Mouse (Mus musculus) liver, embryonic 11.5 days (tissue): ENCODE measurements around the gene Zfp865. TPM values are rescaled to one million over a fixed set of nuclear protein-coding genes. Genes with fewer than 3 reads are reported as not detected.
A peak's percentile ranks its signal among the peaks of the same experiment; 100 is the strongest.

Source experiments
- ATAC-seq: fragments of 200-750 bp; cut with Nextera tagmentation; replicated peaks from 2 replicates; pipeline ENCODE4 v1.8.0; 2017; ENCODE audit warnings: moderate number of reproducible peaks, mild to moderate bottlenecking, moderate TSS enrichment, moderate library complexity; ENCODE audit not compliant: low FRiP score
- DNase-seq: peaks from one replicate; pipeline ENCODE4 v3.0.0-alpha.2; 2017; ENCODE audit warnings: low spot score
- H3K27ac ChIP-seq: fragments of 300-500 bp; sonication (generic); 2 replicates; pipeline ENCODE4 v1.5.1; 2014; ENCODE audit warnings: mild to moderate bottlenecking, low read depth, low read length, control low read depth
- H3K27me3 ChIP-seq: fragments of 300-500 bp; sonication (generic); replicated peaks from 2 replicates; pipeline ENCODE4 v1.6.1; 2014; ENCODE audit warnings: low read length, mixed read lengths; ENCODE audit not compliant: control insufficient read depth, insufficient read depth
- H3K36me3 ChIP-seq: fragments of 300-500 bp; sonication (generic); 2 replicates; pipeline ENCODE4 v1.6.1; 2014; ENCODE audit warnings: mild to moderate bottlenecking, low read length, moderate library complexity, mixed read lengths; ENCODE audit not compliant: control insufficient read depth, insufficient read depth
- H3K4me1 ChIP-seq: fragments of 300-500 bp; sonication (generic); replicated peaks from 2 replicates; pipeline ENCODE4 v1.6.1; 2014; ENCODE audit warnings: low read length, mixed read lengths; ENCODE audit not compliant: control insufficient read depth, insufficient read depth
- H3K4me2 ChIP-seq: fragments of 300-500 bp; sonication (generic); 2 replicates; pipeline ENCODE4 v1.6.1; 2014; ENCODE audit warnings: mild to moderate bottlenecking, control low read depth, moderate library complexity
- H3K4me3 ChIP-seq: fragments of 300-500 bp; sonication (generic); 2 replicates; pipeline ENCODE4 v1.5.1; 2014; ENCODE audit warnings: low read depth, low read length, control low read depth
- H3K9ac ChIP-seq: fragments of 300-500 bp; sonication (generic); 2 replicates; pipeline ENCODE4 v1.6.1; 2014; ENCODE audit warnings: low read depth, low read length, control low read depth
- H3K9me3 ChIP-seq: fragments of 300-500 bp; sonication (generic); 2 replicates; pipeline ENCODE4 v1.6.1; 2016; ENCODE audit warnings: low read length, inconsistent platforms, mixed read lengths; ENCODE audit not compliant: control insufficient read depth
- WGBS: fragments of 180-500 bp; shearing (Covaris S2); extraction: QIAGEN DNeasy Blood & Tissue Kit; methylation state at CpG from one replicate; pipeline ENCODE4 v1.1.7; 2014; 5-methylcytosine and 5-hydroxymethylcytosine counted together
- polyA plus RNA-seq: library from polyadenylated mRNA; unstranded; fragments of >200 nt; fragmentation: Nextera tagmentation; extraction: Ambion mirVana; gene quantifications from 2 replicates; pipeline ENCODE4 v1.2.1, GENCODE M21; 2014

The Zfp865 gene
- polyA plus RNA-seq, 1 experiment from 2014 or later, result 4.5 TPM

DNA sequence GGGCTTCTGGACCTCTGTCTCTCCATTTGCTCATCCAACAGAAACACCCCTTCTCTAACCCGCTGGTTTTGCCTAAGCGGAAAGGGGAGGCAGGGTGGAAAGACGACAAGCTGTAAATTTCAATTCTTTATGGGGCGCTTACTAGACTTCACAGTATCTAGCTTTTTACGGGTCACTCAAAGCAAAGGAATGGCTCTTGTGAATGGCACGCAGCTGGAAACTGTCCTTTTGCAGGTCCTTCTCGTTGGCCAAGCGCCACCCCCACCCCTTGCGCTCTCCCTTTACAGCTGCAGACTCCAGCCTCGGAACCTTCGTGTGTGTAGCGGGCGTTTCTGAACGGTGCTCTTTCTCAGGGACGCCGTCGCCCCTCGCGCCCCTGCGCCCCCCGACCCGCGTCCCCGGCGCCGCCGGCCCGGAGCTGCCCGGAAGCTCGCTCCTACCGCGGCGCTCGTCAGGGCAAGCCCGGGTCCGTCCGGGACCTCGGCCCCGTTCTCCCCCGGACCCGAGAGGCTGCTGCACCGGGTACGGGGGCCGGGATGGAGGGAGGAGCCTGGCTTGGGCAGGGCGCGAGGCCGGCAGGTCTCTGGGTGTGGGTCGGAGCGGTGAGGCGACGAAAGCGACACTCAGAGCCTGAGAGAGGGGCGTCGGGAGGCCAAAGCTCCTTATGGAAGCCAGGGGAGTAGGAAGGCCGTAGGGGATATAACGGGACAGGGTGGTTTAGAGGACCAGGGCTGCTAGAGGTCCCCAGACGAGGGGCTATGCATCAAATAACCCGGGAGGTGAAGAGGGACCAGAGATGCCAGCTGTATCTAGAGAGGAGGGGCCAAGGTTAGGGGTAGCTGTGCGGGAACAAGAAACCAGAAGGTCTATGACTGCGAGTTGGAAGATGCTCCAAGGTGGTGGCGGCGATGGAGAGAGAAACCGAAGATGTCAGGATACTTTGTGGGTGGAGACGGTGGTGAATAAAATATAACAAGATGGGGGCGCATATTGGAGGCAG is 31.3 kb downstream of the Zfp865 start, which contains the start of gene Zfp580:
Gene Zfp580 (plus strand): TSS at position 346 of the 1,000 bp plus-strand sequence.
- WGBS, result 2% methylated on average over 65 of the region's 65 CpGs

DNA sequence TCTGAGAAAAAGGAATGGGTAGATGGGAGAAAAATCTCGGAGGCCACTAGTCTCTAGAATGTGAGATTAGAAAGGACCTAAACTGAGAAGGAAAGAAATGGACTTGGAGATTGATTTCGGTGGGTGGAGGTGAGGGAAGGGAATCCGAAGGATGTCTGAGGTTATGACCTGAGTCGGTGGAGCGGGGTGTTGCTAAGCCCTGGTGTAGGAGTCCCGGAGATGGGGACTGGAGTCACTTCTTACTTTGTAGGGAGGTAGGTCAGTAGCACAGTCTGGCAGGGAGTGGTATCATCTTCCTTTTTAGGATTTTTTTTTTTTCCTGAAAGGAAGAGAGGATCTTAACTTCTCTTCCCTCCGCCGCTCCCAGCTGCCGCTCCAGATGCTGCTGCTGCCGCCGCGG is 32.3 kb downstream of the Zfp865 start:
- no peaks in the 10 kb centered on the region for H3K9me3 ChIP-seq
- peak overlapping the region; percentile 73 for H3K4me3 ChIP-seq
- ATAC-seq (no peak), DNase-seq (no peak)
- H3K27ac ChIP-seq, result no peak overlapping the region
- H3K4me1 ChIP-seq, result peaks cover 8% of the 10 kb centered on the region
- peaks cover 74% of the 10 kb centered on the region for H3K27me3 ChIP-seq
- H3K4me2 ChIP-seq, result peak overlapping the region; percentile 92
- H3K36me3 ChIP-seq, result no peaks in the 10 kb centered on the region
- no peak overlapping the region for H3K9ac ChIP-seq
- WGBS, result 4% methylated on average over 12 of the region's 12 CpGs

More for the DNA sequence above, 31.3 kb downstream of the Zfp865 start, which contains the start of gene Zfp580:
- Histone ChIP-seq H3K36me3 (no peaks in the 10 kb centered on the region), H3K4me2 (peak within 1 kb of the TSS; percentile 92), H3K4me3 (peak within 1 kb of the TSS; percentile 73), H3K4me1 (peaks cover 8% of the 10 kb centered on the region), H3K27ac (no peak within 1 kb of the TSS), H3K9ac (peak within 1 kb of the TSS; percentile 76), H3K27me3 (peaks cover 64% of the 10 kb centered on the region), H3K9me3 (no peaks in the 10 kb centered on the region)
- ATAC-seq (peak; percentile 71), DNase-seq (peak; percentile 81)

DNA sequence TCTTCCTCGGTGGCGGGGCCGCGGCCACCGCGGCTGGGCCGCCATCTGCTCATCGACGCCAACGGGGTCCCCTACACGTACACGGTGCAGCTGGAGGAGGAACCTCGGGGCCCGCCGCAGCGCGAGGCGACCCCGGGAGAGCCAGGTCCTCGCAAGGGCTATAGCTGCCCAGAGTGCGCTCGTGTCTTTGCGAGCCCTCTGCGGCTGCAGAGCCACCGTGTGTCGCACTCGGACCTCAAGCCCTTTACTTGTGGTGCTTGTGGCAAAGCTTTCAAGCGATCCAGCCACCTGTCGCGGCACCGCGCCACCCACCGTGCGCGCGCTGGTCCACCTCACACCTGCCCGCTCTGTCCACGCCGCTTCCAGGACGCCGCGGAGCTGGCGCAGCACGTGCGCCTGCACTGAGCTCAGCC is 32.8 kb downstream of the Zfp865 start:
- ATAC-seq (no peak; the same call in 1 of the 2 replicates), DNase-seq (no peak)
- Histone ChIP-seq H3K4me1 (peaks cover 8% of the 10 kb centered on the region), H3K27ac (no peak overlapping the region), H3K9me3 (no peaks in the 10 kb centered on the region), H3K9ac (no peak overlapping the region), H3K36me3 (no peaks in the 10 kb centered on the region), H3K4me2 (peak overlapping the region; percentile 92), H3K4me3 (peak overlapping the region; percentile 73), H3K27me3 (peaks cover 79% of the 10 kb centered on the region)
- WGBS, result 5% methylated on average over 45 of the region's 45 CpGs

DNA sequence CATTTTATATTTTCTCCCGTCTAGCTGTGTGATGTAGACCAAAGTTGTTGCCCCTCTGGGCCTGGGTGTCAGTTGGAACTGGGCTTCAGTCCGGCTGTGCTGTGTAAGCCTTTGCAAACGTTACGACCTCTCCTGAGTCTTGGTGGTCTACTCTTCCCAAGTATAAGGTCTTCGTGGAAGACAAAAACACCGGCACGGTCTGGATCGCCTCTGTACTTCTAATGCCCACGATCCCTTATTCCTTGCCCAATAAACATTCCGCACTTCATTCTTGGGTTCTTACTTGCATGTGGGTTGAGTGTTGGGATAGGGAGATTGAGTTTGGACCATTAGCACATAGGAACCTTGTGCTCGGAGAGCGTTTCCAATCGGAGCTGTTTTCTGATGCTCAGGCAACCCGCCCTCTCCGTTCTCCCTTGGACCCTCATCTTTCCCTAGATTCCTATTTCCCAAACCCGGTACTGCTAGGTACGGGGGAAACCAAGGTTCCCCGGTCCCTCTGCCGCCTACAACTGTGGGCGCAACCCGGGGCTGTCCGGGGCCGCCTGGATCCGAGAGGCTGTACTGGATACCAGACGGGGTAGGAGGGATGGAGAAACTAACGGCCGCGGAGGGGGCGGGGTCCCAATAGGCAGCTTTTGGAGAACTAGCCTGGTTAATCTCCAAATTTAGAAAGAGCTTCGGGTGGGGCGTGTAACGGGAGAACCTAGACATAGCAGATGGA is 33.4 kb downstream of the Zfp865 start:
- no peak for DNase-seq

DNA sequence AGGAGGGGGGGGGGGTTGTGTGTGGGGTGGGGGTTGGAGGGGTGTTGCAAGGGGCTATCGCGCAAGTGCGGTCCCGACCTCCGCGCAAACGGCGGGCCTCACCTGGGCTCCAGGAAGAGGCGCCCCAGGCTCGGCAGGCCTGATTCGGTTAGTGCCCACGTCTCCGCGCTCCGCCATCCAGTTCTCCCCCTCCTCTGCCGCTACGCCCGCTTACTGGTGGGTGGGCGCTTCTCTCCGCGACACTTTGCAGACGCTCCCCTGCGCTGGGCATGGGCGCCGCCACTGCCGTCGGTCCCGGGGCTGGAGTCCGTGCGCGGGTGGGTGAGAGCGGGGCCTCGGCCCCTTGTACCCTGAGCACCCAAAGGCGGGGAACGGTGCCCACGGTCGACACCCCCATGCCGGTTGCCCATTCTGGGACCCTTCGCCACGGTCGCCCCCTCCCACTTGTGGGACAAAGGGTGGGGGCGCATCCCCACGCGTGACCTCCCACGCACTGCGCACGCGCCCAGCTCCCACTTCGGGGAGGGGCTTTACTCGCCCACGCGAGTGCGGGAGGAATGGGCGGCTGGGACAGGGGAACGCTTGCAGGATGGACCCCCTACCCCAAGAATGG is 36.6 kb downstream of the Zfp865 start:
- Histone ChIP-seq H3K27ac (no peak overlapping the region), H3K36me3 (no peaks in the 10 kb centered on the region), H3K4me1 (peaks cover 15% of the 10 kb centered on the region), H3K9me3 (no peaks in the 10 kb centered on the region), H3K4me3 (peak overlapping the region; percentile 32), H3K9ac (0 out of 2 replicates have a peak overlapping the region, but pooled peaks have one; percentile 13), H3K27me3 (peaks cover 73% of the 10 kb centered on the region), H3K4me2 (peak overlapping the region; percentile 54)
- WGBS, result 5% methylated on average over 53 of the region's 55 CpGs
- DNase-seq, result peak; percentile 58
- ATAC-seq, result no peak

More for the DNA sequence above, 33.4 kb downstream of the Zfp865 start:
- H3K4me1 ChIP-seq, result peaks cover 8% of the 10 kb centered on the region
- no peaks in the 10 kb centered on the region for H3K36me3 ChIP-seq
- H3K9ac ChIP-seq, result no peak overlapping the region
- no peak for ATAC-seq
- peaks cover 86% of the 10 kb centered on the region for H3K27me3 ChIP-seq
- H3K4me3 ChIP-seq, result peak overlapping the region; percentile 73
- 9% methylated on average over 32 of the region's 32 CpGs for WGBS
- H3K4me2 ChIP-seq, result peak overlapping the region; percentile 92
- H3K9me3 ChIP-seq, result no peaks in the 10 kb centered on the region
- no peak overlapping the region for H3K27ac ChIP-seq

DNA sequence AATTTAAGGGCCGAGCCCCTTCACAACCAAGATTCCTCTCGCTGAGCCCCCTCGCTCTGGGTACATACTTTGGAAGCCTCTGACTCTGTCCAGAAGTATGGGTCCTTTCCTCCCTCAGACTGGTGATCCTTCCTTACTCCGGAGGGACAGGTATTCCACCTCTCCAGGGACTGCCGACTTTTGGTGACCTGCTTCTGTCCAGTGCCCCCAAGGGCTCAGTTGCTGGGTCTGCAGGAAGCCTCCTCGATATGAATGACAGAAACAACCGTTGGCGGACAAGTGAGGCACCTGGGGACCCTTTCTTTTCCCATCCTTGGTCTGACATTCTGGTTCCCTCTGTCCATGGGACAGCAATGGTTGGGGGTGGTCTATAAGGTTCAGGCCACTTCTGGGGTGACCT is 37.2 kb downstream of the Zfp865 start:
- peaks cover 15% of the 10 kb centered on the region for H3K4me1 ChIP-seq
- WGBS, result 34% methylated on average over 8 of the region's 8 CpGs

DNA sequence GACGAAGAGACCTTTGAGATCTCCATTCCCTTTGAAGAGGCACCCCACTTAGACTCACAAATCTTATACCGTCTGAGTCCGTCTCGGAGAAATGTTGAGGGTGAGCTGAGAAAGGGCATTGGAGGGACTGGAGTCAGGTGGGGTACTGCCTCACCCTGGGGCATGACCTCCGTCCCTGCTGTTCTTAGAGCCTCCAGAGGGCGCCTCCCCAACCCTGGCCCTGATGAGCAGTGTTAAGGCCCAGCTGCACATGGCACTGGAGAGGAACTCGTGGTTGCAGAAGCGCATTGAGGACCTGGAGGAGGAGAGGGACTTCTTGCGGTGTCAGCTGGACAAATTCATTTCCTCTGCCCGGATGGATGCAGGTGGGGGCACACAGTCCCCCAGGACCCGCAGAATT is 37.6 kb downstream of the Zfp865 start:
- no peaks in the 10 kb centered on the region for H3K36me3 ChIP-seq
- H3K9ac ChIP-seq, result no peak overlapping the region
- H3K9me3 ChIP-seq, result no peaks in the 10 kb centered on the region
- no peak overlapping the region for H3K4me2 ChIP-seq
- no peak for ATAC-seq
- H3K27ac ChIP-seq, result no peak overlapping the region
- H3K4me3 ChIP-seq, result no peak overlapping the region
- DNase-seq, result no peak
- H3K4me1 ChIP-seq, result peaks cover 12% of the 10 kb centered on the region
- H3K27me3 ChIP-seq, result peaks cover 62% of the 10 kb centered on the region
- WGBS, result 26% methylated on average over 11 of the region's 11 CpGs

More for the DNA sequence above, 37.2 kb downstream of the Zfp865 start:
- Histone ChIP-seq H3K27ac (no peak overlapping the region), H3K4me3 (0 out of 2 replicates have a peak overlapping the region, but pooled peaks have one; percentile 32), H3K27me3 (peaks cover 66% of the 10 kb centered on the region), H3K9me3 (no peaks in the 10 kb centered on the region), H3K36me3 (no peaks in the 10 kb centered on the region), H3K9ac (no peak overlapping the region), H3K4me2 (no peak overlapping the region)
- ATAC-seq (no peak), DNase-seq (no peak)

DNA sequence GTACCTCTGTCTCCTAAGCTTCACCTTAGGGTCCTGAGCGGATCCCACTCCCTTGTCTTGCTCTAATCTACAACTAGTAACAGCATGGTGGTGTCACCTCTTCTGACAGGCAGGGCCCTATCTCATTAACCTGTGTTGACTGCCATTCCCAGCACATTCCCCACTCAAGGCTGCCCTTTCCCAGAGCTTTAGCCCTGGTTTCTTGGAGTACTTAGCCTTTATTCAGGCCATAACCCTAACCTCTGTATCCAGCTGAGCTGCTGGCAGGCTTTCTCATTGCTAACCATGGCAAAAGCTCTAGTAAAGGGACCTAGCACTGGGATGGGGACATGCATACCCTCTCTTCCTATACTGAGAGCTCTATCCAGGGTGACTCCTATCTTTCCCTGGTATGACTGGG is 38.5 kb downstream of the Zfp865 start:
- no peak for ATAC-seq
- Histone ChIP-seq H3K36me3 (no peaks in the 10 kb centered on the region), H3K27ac (no peak overlapping the region), H3K4me3 (no peak overlapping the region), H3K4me2 (no peak overlapping the region), H3K9me3 (no peaks in the 10 kb centered on the region), H3K27me3 (peaks cover 54% of the 10 kb centered on the region), H3K4me1 (peaks cover 9% of the 10 kb centered on the region), H3K9ac (no peak overlapping the region)
- no peak for DNase-seq
- WGBS, result 92% methylated on average over 1 of the region's 1 CpGs
